Mouse (Mus musculus) retina, embryonic 14.5 days (tissue): ENCODE measurements around the gene Fra10ac1.

ENCODE experiments used
- DNase-seq: peaks from one replicate; pipeline ENCODE4 v3.0.0-alpha.2; 2015; ENCODE audit warnings: low spot score

Fra10ac1 gene

GRCm38 (mm10) chr19:38223905-38224684 is at the start of gene Fra10ac1:
Gene Fra10ac1 (minus strand): TSS chr19:38224156.
- peak; percentile 93 for DNase-seq

GRCm38 (mm10) chr19:38271071-38271470 is 47.1 kb upstream of the Fra10ac1 start:
- DNase-seq: no peak

- no peak for DNase-seq
Observed at GRCm38 (mm10) chr19:38267469-38267868, 43.5 kb upstream of the Fra10ac1 start.

GRCm38 (mm10) chr19:38265767-38266166 is 41.8 kb upstream of the Fra10ac1 start:
- DNase-seq: no peak

- DNase-seq: peak; percentile 21
Observed at GRCm38 (mm10) chr19:38264505-38265500, 40.8 kb upstream of the Fra10ac1 start, which contains the start of gene Lgi1. Gene Lgi1 (plus strand): TSS chr19:38264536.

- peak; percentile 43 for DNase-seq
Observed at GRCm38 (mm10) chr19:38263829-38264504, 40.0 kb upstream of the Fra10ac1 start.

- no peak for DNase-seq
Observed at GRCm38 (mm10) chr19:38261351-38261750, 37.4 kb upstream of the Fra10ac1 start.

- DNase-seq: no peak
Observed at GRCm38 (mm10) chr19:38260346-38260745, 36.4 kb upstream of the Fra10ac1 start.

GRCm38 (mm10) chr19:38259436-38259835 is 35.5 kb upstream of the Fra10ac1 start:
- no peak for DNase-seq

- no peak for DNase-seq
Observed at GRCm38 (mm10) chr19:38258651-38259065, 34.7 kb upstream of the Fra10ac1 start.

- peak; percentile 63 for DNase-seq
Observed at GRCm38 (mm10) chr19:38253796-38254195, 29.8 kb upstream of the Fra10ac1 start.

GRCm38 (mm10) chr19:38249627-38250026 is 25.7 kb upstream of the Fra10ac1 start:
- DNase-seq: no peak

GRCm38 (mm10) chr19:38246177-38246622 is 22.2 kb upstream of the Fra10ac1 start:
- DNase-seq: peak; percentile 30

GRCm38 (mm10) chr19:38245361-38246176 is 21.6 kb upstream of the Fra10ac1 start:
- DNase-seq: no peak

GRCm38 (mm10) chr19:38244748-38245147 is 20.8 kb upstream of the Fra10ac1 start:
- DNase-seq: no peak

GRCm38 (mm10) chr19:38242314-38242852 is 18.4 kb upstream of the Fra10ac1 start:
- DNase-seq: no peak

GRCm38 (mm10) chr19:38238213-38238951 is 14.4 kb upstream of the Fra10ac1 start:
- no peak for DNase-seq

- DNase-seq: no peak
Observed at GRCm38 (mm10) chr19:38237834-38238212, 13.9 kb upstream of the Fra10ac1 start.

- DNase-seq: no peak
Observed at GRCm38 (mm10) chr19:38236526-38236925, 12.6 kb upstream of the Fra10ac1 start.

- DNase-seq: no peak
Observed at GRCm38 (mm10) chr19:38232516-38232915, 8.6 kb upstream of the Fra10ac1 start.
